Mouse (Mus musculus): ENCODE measurements around the gene 1700029J07Rik. TPM values are rescaled to one million over a fixed set of nuclear protein-coding genes. Genes with fewer than 3 reads are reported as not detected.
A peak's percentile ranks its signal among the peaks of the same experiment; 100 is the strongest.

1700029J07Rik gene
- polyA plus RNA-seq, 1 experiment from 2014 or later = 4.1 TPM

DNA sequence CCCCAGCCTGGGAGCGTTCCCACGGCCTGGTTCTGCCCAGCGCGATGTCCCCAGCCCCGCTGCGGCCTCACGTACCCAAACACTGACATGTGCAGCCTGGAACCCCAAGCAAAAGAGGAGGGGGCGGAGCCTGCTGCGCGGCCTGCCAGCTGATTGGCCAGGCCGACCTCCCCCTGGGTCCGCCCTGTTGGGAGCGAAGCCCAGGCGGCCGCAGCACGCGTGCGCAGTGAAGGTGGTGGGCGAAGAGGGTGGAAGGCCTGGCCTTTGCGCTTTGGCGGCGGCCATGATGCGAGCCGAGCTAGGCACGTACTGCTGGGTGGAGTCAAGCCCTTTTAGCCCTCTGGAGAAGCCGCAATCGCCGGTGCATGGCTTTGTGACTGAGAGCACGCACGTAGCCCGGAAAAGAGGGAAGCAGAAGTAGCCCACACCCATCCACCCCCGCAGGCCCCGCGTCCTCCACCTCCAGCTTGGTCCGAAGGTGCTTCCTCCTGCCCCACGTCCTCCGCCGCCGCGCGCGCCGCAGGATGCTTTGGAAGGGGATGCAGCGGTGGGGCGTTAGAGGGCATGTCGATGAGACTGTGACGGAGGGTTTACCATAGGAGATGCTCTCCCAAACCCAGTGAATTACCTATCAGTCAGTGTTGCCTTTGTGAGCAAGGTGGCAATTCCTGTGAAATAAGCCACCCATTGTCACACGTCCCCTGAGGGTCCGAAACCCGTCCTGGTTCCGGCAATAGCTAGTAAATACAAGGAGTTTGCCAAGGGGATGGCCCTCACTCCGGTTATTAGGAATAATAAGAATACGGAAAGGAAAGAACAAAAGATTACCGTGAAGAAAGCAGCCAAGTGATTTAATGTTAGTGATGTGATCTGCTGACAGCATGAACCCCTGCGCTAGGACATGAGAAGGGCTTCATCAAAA lies 25.0 kb upstream of the 1700029J07Rik start:
- H3K4me2 ChIP-seq (ENCODE audit: low read depth, low read length) = peak overlapping the region; percentile 81
- ATAC-seq (ENCODE audit: insufficient read depth, low FRiP score) = peak; percentile 98
- no peaks in the 10 kb centered on the region for H3K27me3 ChIP-seq (ENCODE audit: control insufficient read depth, insufficient read depth, low read length)
- peak overlapping the region; percentile 50 for H3K4me3 ChIP-seq (replicated peaks; ENCODE audit: low read length)
- no peaks in the 10 kb centered on the region for H3K36me3 ChIP-seq (ENCODE audit: control insufficient read depth, insufficient read depth, low read length)
- 5% methylated on average over 55 of the region's 55 CpGs for WGBS
- H3K4me1 ChIP-seq (ENCODE audit: control insufficient read depth, insufficient read depth, low read length) = 0 out of 2 replicates have a peak, but pooled peaks cover 3% of the 10 kb centered on the region
- H3K27ac ChIP-seq (ENCODE audit: low read length) = peak overlapping the region; percentile 98
- H3K9me3 ChIP-seq (replicated peaks; ENCODE audit: control insufficient read depth, low read length) = no peaks in the 10 kb centered on the region
- peak overlapping the region; percentile 84 for H3K9ac ChIP-seq (ENCODE audit: low read length)

DNA sequence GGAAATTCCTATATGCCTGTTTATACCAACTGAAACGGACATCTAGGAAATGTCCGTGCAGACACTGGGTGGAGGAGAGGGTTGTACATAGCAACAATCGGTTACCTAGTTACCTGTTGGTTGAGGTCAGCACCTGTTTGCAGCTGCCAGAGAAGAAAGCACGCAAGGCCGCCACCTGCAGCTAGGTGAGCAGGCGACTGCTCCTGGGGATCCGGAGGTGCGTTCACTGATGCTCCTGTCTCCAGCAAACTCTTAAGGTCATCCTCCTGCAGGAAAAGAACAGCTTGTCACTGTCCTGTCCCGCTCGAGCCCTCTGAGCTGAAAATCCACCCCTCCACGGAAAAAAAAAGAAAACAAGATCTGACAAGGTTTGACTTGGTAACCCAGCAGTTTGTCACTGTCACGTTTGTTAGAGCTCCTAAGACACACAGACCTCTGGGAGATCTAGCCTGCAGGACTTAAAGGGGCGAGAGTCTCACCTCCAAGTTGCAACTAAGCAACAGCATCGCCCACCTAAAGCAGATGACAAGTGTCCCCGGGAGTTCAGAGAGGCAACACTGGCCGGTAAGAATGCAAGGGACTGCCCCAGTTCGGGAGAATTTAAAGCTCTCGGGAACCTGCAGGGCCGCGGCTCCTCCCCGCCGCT lies 24.2 kb upstream of the 1700029J07Rik start, which contains the start of gene Lrp2bp:
Gene Lrp2bp, plus strand, starts transcription at position 166 of the 646 bp plus-strand sequence.
- ATAC-seq (ENCODE audit: insufficient read depth, low FRiP score) = peak; percentile 37; the same call in 1 of the 2 replicates
- Histone ChIP-seq H3K4me1 (ENCODE audit: control insufficient read depth, insufficient read depth, low read length) (0 out of 2 replicates have a peak, but pooled peaks cover 3% of the 10 kb centered on the region), H3K27ac (ENCODE audit: low read length) (peak within 1 kb of the TSS; percentile 98), H3K9me3 (replicated peaks; ENCODE audit: control insufficient read depth, low read length) (no peaks in the 10 kb centered on the region), H3K4me2 (ENCODE audit: low read depth, low read length) (peak within 1 kb of the TSS; percentile 81), H3K4me3 (replicated peaks; ENCODE audit: low read length) (peak within 1 kb of the TSS; percentile 50), H3K36me3 (ENCODE audit: control insufficient read depth, insufficient read depth, low read length) (no peaks in the 10 kb centered on the region), H3K9ac (ENCODE audit: low read length) (peak within 1 kb of the TSS; percentile 84), H3K27me3 (ENCODE audit: control insufficient read depth, insufficient read depth, low read length) (no peaks in the 10 kb centered on the region)
- WGBS = 2% methylated on average over 22 of the region's 22 CpGs

DNA sequence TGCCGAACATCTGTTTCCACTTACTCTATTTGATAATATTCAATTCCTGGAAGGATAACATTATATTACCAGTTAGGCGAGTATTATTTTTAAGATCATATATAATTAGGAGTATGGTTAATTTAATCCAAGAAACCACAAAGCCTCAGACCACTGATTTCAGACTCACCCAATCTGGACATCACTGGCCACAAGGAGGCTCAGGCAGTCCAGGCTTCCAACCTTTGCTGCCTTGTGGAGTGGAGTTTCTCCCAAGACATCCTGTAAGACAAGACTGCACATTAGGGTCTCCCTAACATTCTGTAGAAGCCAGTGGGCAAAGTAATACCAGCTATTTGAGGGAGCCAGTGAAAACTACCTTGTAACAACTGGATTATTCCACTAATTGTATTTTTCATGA lies 23.2 kb upstream of the 1700029J07Rik start:
- Histone ChIP-seq H3K27ac (ENCODE audit: low read length) (no peak overlapping the region), H3K4me1 (ENCODE audit: control insufficient read depth, insufficient read depth, low read length) (0 out of 2 replicates have a peak, but pooled peaks cover 3% of the 10 kb centered on the region), H3K4me3 (replicated peaks; ENCODE audit: low read length) (0 out of 2 replicates have a peak overlapping the region, but pooled peaks have one; percentile 21), H3K4me2 (ENCODE audit: low read depth, low read length) (peak overlapping the region; percentile 81), H3K27me3 (ENCODE audit: control insufficient read depth, insufficient read depth, low read length) (no peaks in the 10 kb centered on the region), H3K36me3 (ENCODE audit: control insufficient read depth, insufficient read depth, low read length) (peaks cover 6% of the 10 kb centered on the region; the same call in 1 of the 2 replicates), H3K9me3 (replicated peaks; ENCODE audit: control insufficient read depth, low read length) (no peaks in the 10 kb centered on the region), H3K9ac (ENCODE audit: low read length) (no peak overlapping the region)
- WGBS = 78% methylated on average over 2 of the region's 2 CpGs
- no peak for ATAC-seq (ENCODE audit: insufficient read depth, low FRiP score)

DNA sequence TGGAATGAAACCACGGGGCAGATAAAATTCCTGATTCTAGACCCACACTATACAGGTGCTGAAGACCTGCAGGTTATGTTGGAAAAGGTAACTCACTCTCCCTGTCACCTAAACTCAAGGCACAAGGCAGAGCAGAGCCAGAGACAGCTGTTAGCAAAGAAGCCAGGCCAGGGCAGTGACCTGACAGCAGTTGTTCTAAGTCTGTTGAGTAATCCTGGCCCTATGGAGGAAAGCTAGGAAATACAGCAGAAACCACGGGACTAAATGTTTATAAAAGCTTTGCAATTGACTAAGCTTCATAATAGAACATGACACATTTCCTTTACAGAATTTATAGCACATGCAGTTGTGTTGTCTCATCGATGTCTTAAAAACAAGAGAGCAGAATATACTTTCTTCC lies 20.5 kb upstream of the 1700029J07Rik start:
- ATAC-seq (ENCODE audit: insufficient read depth, low FRiP score) = no peak
- 0 out of 2 replicates have a peak, but pooled peaks cover 3% of the 10 kb centered on the region for H3K4me1 ChIP-seq (ENCODE audit: control insufficient read depth, insufficient read depth, low read length)
- 66% methylated on average over 3 of the region's 3 CpGs for WGBS
- no peaks in the 10 kb centered on the region for H3K9me3 ChIP-seq (replicated peaks; ENCODE audit: control insufficient read depth, low read length)
- no peak overlapping the region for H3K4me3 ChIP-seq (replicated peaks; ENCODE audit: low read length)
- H3K9ac ChIP-seq (ENCODE audit: low read length) = no peak overlapping the region
- no peaks in the 10 kb centered on the region for H3K27me3 ChIP-seq (ENCODE audit: control insufficient read depth, insufficient read depth, low read length)
- no peak overlapping the region for H3K4me2 ChIP-seq (ENCODE audit: low read depth, low read length)
- H3K36me3 ChIP-seq (ENCODE audit: control insufficient read depth, insufficient read depth, low read length) = peaks cover 6% of the 10 kb centered on the region; the same call in 1 of the 2 replicates
- H3K27ac ChIP-seq (ENCODE audit: low read length) = no peak overlapping the region

DNA sequence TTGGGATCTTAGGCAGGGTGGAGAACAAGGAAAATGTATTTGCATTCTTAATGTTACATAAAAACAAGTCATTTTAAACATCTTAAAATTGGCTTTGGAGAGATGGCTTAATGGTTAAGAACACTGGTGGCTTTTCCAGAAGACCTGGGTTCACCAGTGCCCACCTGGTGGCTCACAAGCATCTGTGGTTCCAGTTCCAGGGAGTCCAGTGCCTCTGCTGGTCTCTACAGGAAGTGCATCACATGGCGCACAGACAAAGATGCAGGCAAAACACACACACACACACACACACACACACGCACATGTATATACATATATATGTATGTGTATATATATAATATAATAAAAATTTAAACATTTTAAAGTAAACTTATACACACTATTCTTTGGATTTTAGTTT lies 19.1 kb upstream of the 1700029J07Rik start:
- Histone ChIP-seq H3K27ac (ENCODE audit: low read length) (no peak overlapping the region), H3K9me3 (replicated peaks; ENCODE audit: control insufficient read depth, low read length) (no peaks in the 10 kb centered on the region), H3K4me2 (ENCODE audit: low read depth, low read length) (no peak overlapping the region), H3K4me3 (replicated peaks; ENCODE audit: low read length) (no peak overlapping the region), H3K4me1 (ENCODE audit: control insufficient read depth, insufficient read depth, low read length) (no peaks in the 10 kb centered on the region), H3K27me3 (ENCODE audit: control insufficient read depth, insufficient read depth, low read length) (no peaks in the 10 kb centered on the region), H3K9ac (ENCODE audit: low read length) (no peak overlapping the region), H3K36me3 (ENCODE audit: control insufficient read depth, insufficient read depth, low read length) (peaks cover 6% of the 10 kb centered on the region; the same call in 1 of the 2 replicates)
- ATAC-seq (ENCODE audit: insufficient read depth, low FRiP score) = no peak
- WGBS = 99% methylated on average over 2 of the region's 2 CpGs

- Histone ChIP-seq H3K9me3 (replicated peaks; ENCODE audit: control insufficient read depth, low read length) (no peaks in the 10 kb centered on the region), H3K36me3 (ENCODE audit: control insufficient read depth, insufficient read depth, low read length) (peaks cover 6% of the 10 kb centered on the region; the same call in 1 of the 2 replicates), H3K4me1 (ENCODE audit: control insufficient read depth, insufficient read depth, low read length) (0 out of 2 replicates have a peak, but pooled peaks cover 3% of the 10 kb centered on the region), H3K4me2 (ENCODE audit: low read depth, low read length) (no peak overlapping the region), H3K9ac (ENCODE audit: low read length) (no peak overlapping the region), H3K4me3 (replicated peaks; ENCODE audit: low read length) (no peak overlapping the region), H3K27me3 (ENCODE audit: control insufficient read depth, insufficient read depth, low read length) (no peaks in the 10 kb centered on the region), H3K27ac (ENCODE audit: low read length) (no peak overlapping the region)
- no peak for ATAC-seq (ENCODE audit: insufficient read depth, low FRiP score)
- 89% methylated on average over 4 of the region's 4 CpGs for WGBS
Observed at GRCm38 (mm10) chr8:45990631-45991310, 15.7 kb upstream of the 1700029J07Rik start.

DNA sequence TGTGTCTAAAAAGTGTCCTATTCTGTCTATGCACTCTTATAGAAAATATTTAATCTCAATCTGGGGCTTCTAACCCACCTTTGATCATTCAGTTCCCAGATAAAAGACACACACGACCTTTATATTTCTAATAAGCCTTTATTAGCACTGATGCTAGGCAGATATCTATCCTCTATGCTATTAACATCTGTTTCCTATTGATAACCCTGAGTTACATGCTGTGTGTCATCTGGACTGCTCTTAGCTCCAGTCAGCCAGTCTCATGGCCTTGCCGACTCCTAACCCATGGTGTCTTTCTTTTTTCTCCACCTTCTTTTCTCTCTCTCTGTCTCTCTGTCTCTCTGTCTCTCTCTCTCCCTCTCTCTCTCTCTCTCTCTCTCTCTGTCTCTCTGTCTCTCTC lies 13.1 kb upstream of the 1700029J07Rik start:
- Histone ChIP-seq H3K4me1 (ENCODE audit: control insufficient read depth, insufficient read depth, low read length) (0 out of 2 replicates have a peak, but pooled peaks cover 3% of the 10 kb centered on the region), H3K36me3 (ENCODE audit: control insufficient read depth, insufficient read depth, low read length) (no peaks in the 10 kb centered on the region), H3K27ac (ENCODE audit: low read length) (no peak overlapping the region), H3K27me3 (ENCODE audit: control insufficient read depth, insufficient read depth, low read length) (no peaks in the 10 kb centered on the region), H3K9me3 (replicated peaks; ENCODE audit: control insufficient read depth, low read length) (no peaks in the 10 kb centered on the region), H3K4me2 (ENCODE audit: low read depth, low read length) (no peak overlapping the region), H3K4me3 (replicated peaks; ENCODE audit: low read length) (no peak overlapping the region), H3K9ac (ENCODE audit: low read length) (no peak overlapping the region)
- ATAC-seq (ENCODE audit: insufficient read depth, low FRiP score) = no peak
- WGBS = 67% methylated on average over 2 of the region's 2 CpGs

- 58% methylated on average over 3 of the region's 3 CpGs for WGBS
Observed at GRCm38 (mm10) chr8:45986665-45987064, 11.6 kb upstream of the 1700029J07Rik start.

More at GRCm38 (mm10) chr8:45986665-45987064, 11.6 kb upstream of the 1700029J07Rik start:
- H3K27ac ChIP-seq (ENCODE audit: low read length) = 0 out of 2 replicates have a peak overlapping the region, but pooled peaks have one; percentile 6
- no peak overlapping the region for H3K4me2 ChIP-seq (ENCODE audit: low read depth, low read length)
- H3K4me1 ChIP-seq (ENCODE audit: control insufficient read depth, insufficient read depth, low read length) = 0 out of 2 replicates have a peak, but pooled peaks cover 3% of the 10 kb centered on the region
- no peaks in the 10 kb centered on the region for H3K27me3 ChIP-seq (ENCODE audit: control insufficient read depth, insufficient read depth, low read length)
- no peaks in the 10 kb centered on the region for H3K36me3 ChIP-seq (ENCODE audit: control insufficient read depth, insufficient read depth, low read length)
- H3K4me3 ChIP-seq (replicated peaks; ENCODE audit: low read length) = no peak overlapping the region
- ATAC-seq (ENCODE audit: insufficient read depth, low FRiP score) = no peak
- H3K9me3 ChIP-seq (replicated peaks; ENCODE audit: control insufficient read depth, low read length) = no peaks in the 10 kb centered on the region
- no peak overlapping the region for H3K9ac ChIP-seq (ENCODE audit: low read length)

Data from stomach, embryonic 16.5 days (tissue).